Mouse (Mus musculus) limb, embryonic 13.5 days (tissue): ENCODE results near the gene Bco1. TPM values are rescaled to one million over a fixed set of nuclear protein-coding genes. Genes with fewer than 3 reads are reported as not detected.

Experiments used
- ATAC-seq: fragments of 200-750 bp; cut with Nextera tagmentation; 2 replicates; pipeline ENCODE4 v1.8.0; 2017; ENCODE audit warnings: low read depth, moderate number of reproducible peaks, moderate TSS enrichment; ENCODE audit not compliant: low FRiP score
- H3K27ac ChIP-seq: fragments of 300-500 bp; sonication (generic); 2 replicates; pipeline ENCODE4 v1.5.1; 2015; ENCODE audit warnings: inconsistent platforms, mild to moderate bottlenecking, moderate library complexity
- H3K27me3 ChIP-seq: fragments of 300-500 bp; sonication (generic); 2 replicates; pipeline ENCODE4 v1.6.1; 2015; ENCODE audit warnings: mild to moderate bottlenecking, inconsistent platforms
- H3K36me3 ChIP-seq: fragments of 300-500 bp; sonication (generic); 2 replicates; pipeline ENCODE4 v1.6.1; 2015; ENCODE audit warnings: inconsistent platforms, mild to moderate bottlenecking, moderate library complexity
- H3K4me1 ChIP-seq: fragments of 300-500 bp; sonication (generic); 2 replicates; pipeline ENCODE4 v1.6.1; 2015; ENCODE audit warnings: inconsistent platforms
- H3K4me2 ChIP-seq: fragments of 300-500 bp; sonication (generic); replicated peaks from 2 replicates; pipeline ENCODE4 v1.6.1; 2015; ENCODE audit warnings: inconsistent platforms, mild to moderate bottlenecking, moderate library complexity
- H3K4me3 ChIP-seq: fragments of 300-500 bp; sonication (generic); 2 replicates; pipeline ENCODE4 v1.5.1; 2015; ENCODE audit warnings: moderate library complexity, mild to moderate bottlenecking, inconsistent platforms
- H3K9ac ChIP-seq: fragments of 300-500 bp; sonication (generic); 2 replicates; pipeline ENCODE4 v1.6.1; 2015; ENCODE audit warnings: mild to moderate bottlenecking, inconsistent platforms
- H3K9me3 ChIP-seq: fragments of 300-500 bp; sonication (generic); 2 replicates; pipeline ENCODE4 v1.6.1; 2016; ENCODE audit warnings: inconsistent platforms
- WGBS: fragments of 180-500 bp; shearing (Covaris S2); methylation state at CpG from one replicate; pipeline ENCODE4 v1.1.7; 2015; 5-methylcytosine and 5-hydroxymethylcytosine counted together
- polyA plus RNA-seq: library from polyadenylated mRNA; unstranded; fragments of >200 nt; fragmentation: Nextera tagmentation; extraction: Ambion mirVana; gene quantifications from 2 replicates; pipeline ENCODE4 v1.2.1, GENCODE M21; 2015

The Bco1 gene
- polyA plus RNA-seq, result 0.60 and 0.70 TPM in 2 replicates

DNA sequence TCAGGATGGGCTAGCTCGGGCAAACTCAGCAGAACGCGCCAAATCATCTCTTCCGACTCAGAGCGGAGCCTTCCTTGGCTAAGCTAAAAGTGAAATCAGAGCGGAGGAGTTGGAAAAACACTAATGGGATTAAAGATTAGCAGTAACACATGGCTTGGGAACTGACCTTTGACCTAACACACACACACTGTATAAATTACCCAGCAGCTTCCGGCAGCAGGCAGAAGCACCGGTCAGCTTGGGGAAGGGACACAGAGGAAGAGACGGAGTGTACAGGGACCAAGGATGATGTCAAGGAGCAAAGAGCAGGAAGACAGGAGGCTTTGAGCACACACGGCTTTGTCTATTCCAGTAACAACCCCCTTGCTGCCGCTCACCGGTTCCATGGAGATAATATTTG, at the start of gene Bco1:
Gene Bco1, plus strand, starts transcription at position 208 of the 400 bp plus-strand sequence.
- no peaks in the 10 kb centered on the region for H3K27me3 ChIP-seq
- no peak within 1 kb of the TSS for H3K9ac ChIP-seq
- no peak within 1 kb of the TSS for H3K4me3 ChIP-seq
- H3K9me3 ChIP-seq, result peaks cover 8% of the 10 kb centered on the region
- WGBS, result 57% methylated on average over 12 of the region's 12 CpGs
- no peaks in the 10 kb centered on the region for H3K36me3 ChIP-seq
- ATAC-seq, result no peak
- peaks cover 18% of the 10 kb centered on the region for H3K4me1 ChIP-seq
- H3K4me2 ChIP-seq, result no peak within 1 kb of the TSS
- H3K27ac ChIP-seq, result no peak within 1 kb of the TSS

DNA sequence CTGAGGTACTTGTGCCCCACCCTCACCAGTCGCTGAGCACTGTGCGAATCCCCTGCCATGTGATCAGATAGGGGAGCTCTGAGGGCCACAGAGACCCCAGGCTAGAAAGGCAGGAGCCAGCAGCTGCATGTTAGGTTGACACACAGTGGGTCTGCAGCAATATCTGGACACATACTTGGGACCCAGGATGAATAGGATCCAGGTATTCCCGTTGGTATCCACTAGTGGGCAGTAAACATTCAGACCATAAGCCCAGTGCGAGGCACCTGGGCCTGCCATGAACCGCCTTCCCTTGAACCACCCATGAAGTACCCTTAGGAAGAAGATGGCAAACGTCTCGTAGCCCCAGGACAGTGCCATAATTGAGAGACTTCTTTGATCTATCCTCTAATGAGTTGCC, 46.2 kb upstream of the Bco1 start:
- 68% methylated on average over 7 of the region's 7 CpGs for WGBS
- Histone ChIP-seq H3K36me3 (no peaks in the 10 kb centered on the region), H3K9me3 (no peaks in the 10 kb centered on the region), H3K4me1 (no peaks in the 10 kb centered on the region), H3K27me3 (no peaks in the 10 kb centered on the region), H3K4me3 (no peak overlapping the region), H3K9ac (no peak overlapping the region), H3K27ac (no peak overlapping the region), H3K4me2 (no peak overlapping the region)
- ATAC-seq, result no peak

DNA sequence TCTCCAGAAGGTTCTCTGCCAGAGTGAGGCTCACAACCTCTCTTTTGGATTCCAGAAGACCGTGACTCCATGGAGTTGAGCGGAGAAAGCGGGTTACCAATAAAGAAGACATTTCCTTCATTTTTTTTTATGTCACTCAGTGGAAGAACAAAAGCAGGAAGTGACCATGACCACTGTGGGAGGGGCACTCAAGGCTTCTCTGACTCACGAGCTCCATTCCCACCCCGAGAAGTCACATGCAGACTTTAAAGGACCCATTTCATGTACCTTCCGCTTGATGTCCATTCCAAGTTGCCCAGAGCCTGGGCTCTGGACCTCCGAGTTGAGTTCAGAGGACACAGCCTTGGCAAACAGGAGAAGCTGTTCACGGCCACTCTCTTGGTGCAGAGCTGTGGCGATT, 44.9 kb upstream of the Bco1 start:
- H3K9me3 ChIP-seq, result no peaks in the 10 kb centered on the region
- no peak overlapping the region for H3K4me3 ChIP-seq
- no peak overlapping the region for H3K9ac ChIP-seq
- H3K36me3 ChIP-seq, result no peaks in the 10 kb centered on the region
- H3K27me3 ChIP-seq, result no peaks in the 10 kb centered on the region
- no peaks in the 10 kb centered on the region for H3K4me1 ChIP-seq
- WGBS, result 86% methylated on average over 9 of the region's 9 CpGs
- ATAC-seq, result no peak
- no peak overlapping the region for H3K4me2 ChIP-seq
- H3K27ac ChIP-seq, result no peak overlapping the region

- H3K4me2 ChIP-seq, result no peak overlapping the region
- H3K27ac ChIP-seq, result no peak overlapping the region
- no peak for ATAC-seq
- no peaks in the 10 kb centered on the region for H3K9me3 ChIP-seq
- no peaks in the 10 kb centered on the region for H3K4me1 ChIP-seq
- WGBS, result 49% methylated on average over 9 of the region's 9 CpGs
- H3K4me3 ChIP-seq, result no peak overlapping the region
- H3K27me3 ChIP-seq, result no peaks in the 10 kb centered on the region
- no peak overlapping the region for H3K9ac ChIP-seq
- H3K36me3 ChIP-seq, result no peaks in the 10 kb centered on the region
Measured at GRCm38 (mm10) chr8:117051316-117051715, 44.3 kb upstream of the Bco1 start.

GRCm38 (mm10) chr8:117053135-117054079, 42.2 kb upstream of the Bco1 start:
- 75% methylated on average over 12 of the region's 12 CpGs for WGBS
- Histone ChIP-seq H3K9ac (no peak overlapping the region), H3K27me3 (no peaks in the 10 kb centered on the region), H3K36me3 (no peaks in the 10 kb centered on the region), H3K4me3 (no peak overlapping the region), H3K4me1 (no peaks in the 10 kb centered on the region), H3K9me3 (no peaks in the 10 kb centered on the region), H3K27ac (no peak overlapping the region), H3K4me2 (no peak overlapping the region)
- ATAC-seq, result no peak

GRCm38 (mm10) chr8:117054146-117054545, 41.5 kb upstream of the Bco1 start:
- H3K27me3 ChIP-seq, result no peaks in the 10 kb centered on the region
- no peaks in the 10 kb centered on the region for H3K36me3 ChIP-seq
- H3K9me3 ChIP-seq, result no peaks in the 10 kb centered on the region
- no peak overlapping the region for H3K27ac ChIP-seq
- 91% methylated on average over 3 of the region's 3 CpGs for WGBS
- no peaks in the 10 kb centered on the region for H3K4me1 ChIP-seq
- ATAC-seq, result no peak
- H3K9ac ChIP-seq, result no peak overlapping the region
- H3K4me2 ChIP-seq, result no peak overlapping the region
- no peak overlapping the region for H3K4me3 ChIP-seq

DNA sequence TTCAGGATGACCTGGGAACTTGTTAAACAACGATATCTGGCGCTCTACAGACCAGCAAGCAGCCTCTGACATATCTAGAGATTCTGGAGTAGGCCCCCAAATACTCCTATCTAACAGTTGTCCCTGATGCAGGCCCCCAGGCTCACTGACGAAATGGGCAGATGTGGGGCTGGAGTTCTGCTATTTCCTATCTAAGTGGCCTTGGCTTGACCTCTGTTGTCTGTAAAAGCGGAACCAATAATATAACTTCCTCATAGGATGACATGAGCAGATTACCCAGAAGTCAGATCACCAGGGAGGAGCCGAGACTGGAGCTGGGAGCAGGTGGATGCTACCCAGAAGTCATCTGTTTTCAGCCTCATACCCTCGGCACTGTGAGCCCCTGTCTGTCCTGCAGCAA, 40.6 kb upstream of the Bco1 start:
- Histone ChIP-seq H3K36me3 (no peaks in the 10 kb centered on the region), H3K27me3 (no peaks in the 10 kb centered on the region), H3K27ac (no peak overlapping the region)

GRCm38 (mm10) chr8:117059021-117059420, 36.6 kb upstream of the Bco1 start:
- WGBS, result 61% methylated on average over 7 of the region's 7 CpGs
- Histone ChIP-seq H3K27me3 (no peaks in the 10 kb centered on the region), H3K9me3 (peaks cover 9% of the 10 kb centered on the region), H3K4me2 (no peak overlapping the region), H3K36me3 (no peaks in the 10 kb centered on the region), H3K4me3 (no peak overlapping the region), H3K4me1 (no peaks in the 10 kb centered on the region), H3K27ac (no peak overlapping the region), H3K9ac (no peak overlapping the region)
- ATAC-seq, result no peak

More for the DNA sequence above, 40.6 kb upstream of the Bco1 start:
- 75% methylated on average over 6 of the region's 6 CpGs for WGBS
- Histone ChIP-seq H3K4me3 (no peak overlapping the region), H3K9me3 (no peaks in the 10 kb centered on the region), H3K4me2 (no peak overlapping the region), H3K9ac (no peak overlapping the region), H3K4me1 (no peaks in the 10 kb centered on the region)
- ATAC-seq, result no peak

- no peak for ATAC-seq
- WGBS, result 86% methylated on average over 13 of the region's 13 CpGs
Measured at GRCm38 (mm10) chr8:117060306-117060705, 35.3 kb upstream of the Bco1 start.

GRCm38 (mm10) chr8:117061180-117061880, 34.3 kb upstream of the Bco1 start:
- Histone ChIP-seq H3K9ac (no peak overlapping the region), H3K4me1 (no peaks in the 10 kb centered on the region), H3K36me3 (no peaks in the 10 kb centered on the region), H3K27ac (no peak overlapping the region), H3K4me2 (no peak overlapping the region), H3K9me3 (peaks cover 9% of the 10 kb centered on the region), H3K4me3 (no peak overlapping the region), H3K27me3 (no peaks in the 10 kb centered on the region)
- ATAC-seq, result no peak
- 65% methylated on average over 13 of the region's 13 CpGs for WGBS

More at GRCm38 (mm10) chr8:117060306-117060705, 35.3 kb upstream of the Bco1 start:
- H3K4me3 ChIP-seq, result no peak overlapping the region
- no peaks in the 10 kb centered on the region for H3K27me3 ChIP-seq
- H3K4me2 ChIP-seq, result no peak overlapping the region
- peaks cover 9% of the 10 kb centered on the region for H3K9me3 ChIP-seq
- no peaks in the 10 kb centered on the region for H3K4me1 ChIP-seq
- no peak overlapping the region for H3K27ac ChIP-seq
- H3K9ac ChIP-seq, result no peak overlapping the region
- no peaks in the 10 kb centered on the region for H3K36me3 ChIP-seq

DNA sequence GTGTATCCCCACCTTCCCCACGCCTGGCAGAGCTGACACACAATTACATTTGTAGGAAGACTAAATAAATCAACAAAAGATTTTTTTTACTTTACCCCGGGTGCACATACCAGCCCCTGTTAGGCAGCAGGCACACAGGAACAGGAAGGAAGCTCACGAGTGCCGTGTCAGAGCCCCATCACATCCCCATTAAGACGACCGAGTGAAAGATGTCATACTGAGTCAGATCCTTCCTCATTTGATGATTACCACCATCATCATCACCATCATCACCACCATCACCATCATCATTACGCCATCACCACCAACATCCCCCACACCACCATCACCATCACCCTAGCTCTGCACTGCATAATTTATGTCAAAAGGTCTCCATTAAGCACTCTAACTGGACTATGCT, 28.7 kb upstream of the Bco1 start:
- no peak for ATAC-seq
- 81% methylated on average over 7 of the region's 7 CpGs for WGBS
- H3K27me3 ChIP-seq, result no peaks in the 10 kb centered on the region

DNA sequence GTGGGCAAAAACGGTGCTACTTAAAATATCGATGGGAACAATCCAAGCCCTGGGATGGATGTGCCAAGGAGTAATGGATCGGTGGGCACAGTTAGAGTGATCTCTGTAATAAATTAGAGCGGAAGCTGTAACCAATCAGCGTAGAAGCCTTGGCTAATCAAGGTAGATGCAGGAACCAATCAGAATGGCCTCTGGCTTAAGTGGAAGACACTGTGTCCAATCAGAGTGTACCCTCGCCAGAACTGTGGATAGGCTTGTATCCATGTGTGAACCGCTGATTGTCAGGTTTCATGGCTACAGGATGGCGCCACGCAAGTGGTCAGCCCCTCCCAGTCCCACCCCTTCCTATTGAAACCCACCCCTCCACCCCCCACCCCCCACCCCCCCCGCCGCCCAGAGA, 28.3 kb upstream of the Bco1 start:
- Histone ChIP-seq H3K27me3 (no peaks in the 10 kb centered on the region), H3K9ac (no peak overlapping the region), H3K36me3 (no peaks in the 10 kb centered on the region), H3K27ac (no peak overlapping the region), H3K4me1 (no peaks in the 10 kb centered on the region), H3K4me3 (no peak overlapping the region), H3K9me3 (peaks cover 6% of the 10 kb centered on the region), H3K4me2 (no peak overlapping the region)
- no peak for ATAC-seq
- 86% methylated on average over 11 of the region's 11 CpGs for WGBS

More for the DNA sequence above, 28.7 kb upstream of the Bco1 start:
- H3K4me2 ChIP-seq, result no peak overlapping the region
- no peaks in the 10 kb centered on the region for H3K36me3 ChIP-seq
- no peaks in the 10 kb centered on the region for H3K4me1 ChIP-seq
- H3K27ac ChIP-seq, result no peak overlapping the region
- H3K4me3 ChIP-seq, result no peak overlapping the region
- H3K9me3 ChIP-seq, result peaks cover 9% of the 10 kb centered on the region
- H3K9ac ChIP-seq, result no peak overlapping the region
